Mouse (Mus musculus) spleen, postnatal 14 days (tissue): ENCODE data around the gene Slc45a2.

ENCODE experiments used
- DNase-seq, 2 experiments: peaks; one replicate each; pipeline ENCODE4 v3.0.0; 2021 to 2022; ENCODE audit warnings: low spot score in 2 of 2

The Slc45a2 gene

GRCm38 (mm10) chr15:11004646-11005045 is 4.1 kb downstream of the Slc45a2 start:
- no peak for DNase-seq

- DNase-seq = no peak
Observed at GRCm38 (mm10) chr15:11008756-11009155, 8.2 kb downstream of the Slc45a2 start.

- no peak for DNase-seq
Observed at GRCm38 (mm10) chr15:11010976-11011548, 10.5 kb downstream of the Slc45a2 start.

- DNase-seq = no peak
Observed at GRCm38 (mm10) chr15:11014931-11015330, 14.4 kb downstream of the Slc45a2 start.

GRCm38 (mm10) chr15:11026801-11027561 is 26.5 kb downstream of the Slc45a2 start:
- no peak for DNase-seq

GRCm38 (mm10) chr15:11030188-11030587 is 29.7 kb downstream of the Slc45a2 start:
- DNase-seq = no peak

GRCm38 (mm10) chr15:11035947-11036474 is 35.5 kb downstream of the Slc45a2 start:
- no peak for DNase-seq

GRCm38 (mm10) chr15:11036535-11037375 is 36.2 kb downstream of the Slc45a2 start:
- no peak for DNase-seq

- no peak for DNase-seq
Observed at GRCm38 (mm10) chr15:11037376-11037695, 36.8 kb downstream of the Slc45a2 start.

GRCm38 (mm10) chr15:11037711-11038110 is 37.2 kb downstream of the Slc45a2 start, which contains the start of gene Rxfp3:
Gene Rxfp3 (minus strand): TSS chr15:11037991.
- no peak for DNase-seq

GRCm38 (mm10) chr15:11038476-11038875 is 38.0 kb downstream of the Slc45a2 start:
- DNase-seq = no peak

- no peak for DNase-seq
Observed at GRCm38 (mm10) chr15:11040067-11040466, 39.5 kb downstream of the Slc45a2 start.

- no peak for DNase-seq
Observed at GRCm38 (mm10) chr15:11041229-11041628, 40.7 kb downstream of the Slc45a2 start.

GRCm38 (mm10) chr15:11042828-11043227 is 42.3 kb downstream of the Slc45a2 start:
- no peak for DNase-seq

GRCm38 (mm10) chr15:11053678-11054439 is 53.3 kb downstream of the Slc45a2 start:
- DNase-seq = no peak

- no peak for DNase-seq
Observed at GRCm38 (mm10) chr15:11054440-11055080, 54.0 kb downstream of the Slc45a2 start.

GRCm38 (mm10) chr15:11062903-11063302 is 62.4 kb downstream of the Slc45a2 start:
- no peak for DNase-seq

- DNase-seq = no peak
Observed at GRCm38 (mm10) chr15:11064160-11064557, 63.6 kb downstream of the Slc45a2 start.

- no peak for DNase-seq
Observed at GRCm38 (mm10) chr15:11064558-11065411, 64.3 kb downstream of the Slc45a2 start, which contains the start of gene Adamts12. Gene Adamts12 (plus strand): TSS chr15:11064790.
